Mouse (Mus musculus): ENCODE measurements around the gene Cep95.

GRCm38 (mm10) chr11:106742388-106742841, 46.6 kb upstream of the Cep95 start:
- TF ChIP-seq CTCF (IDR thresholded peaks at IDR 0.05), result peak; percentile 71
- 0 out of 2 replicates have a peak, but pooled peaks have one; percentile 9 for TF ChIP-seq EP300 (IDR thresholded peaks at IDR 0.05)

Data from lung, postnatal 0 days (tissue).